Mouse (Mus musculus): ENCODE data around the gene Sipa1.

DNA sequence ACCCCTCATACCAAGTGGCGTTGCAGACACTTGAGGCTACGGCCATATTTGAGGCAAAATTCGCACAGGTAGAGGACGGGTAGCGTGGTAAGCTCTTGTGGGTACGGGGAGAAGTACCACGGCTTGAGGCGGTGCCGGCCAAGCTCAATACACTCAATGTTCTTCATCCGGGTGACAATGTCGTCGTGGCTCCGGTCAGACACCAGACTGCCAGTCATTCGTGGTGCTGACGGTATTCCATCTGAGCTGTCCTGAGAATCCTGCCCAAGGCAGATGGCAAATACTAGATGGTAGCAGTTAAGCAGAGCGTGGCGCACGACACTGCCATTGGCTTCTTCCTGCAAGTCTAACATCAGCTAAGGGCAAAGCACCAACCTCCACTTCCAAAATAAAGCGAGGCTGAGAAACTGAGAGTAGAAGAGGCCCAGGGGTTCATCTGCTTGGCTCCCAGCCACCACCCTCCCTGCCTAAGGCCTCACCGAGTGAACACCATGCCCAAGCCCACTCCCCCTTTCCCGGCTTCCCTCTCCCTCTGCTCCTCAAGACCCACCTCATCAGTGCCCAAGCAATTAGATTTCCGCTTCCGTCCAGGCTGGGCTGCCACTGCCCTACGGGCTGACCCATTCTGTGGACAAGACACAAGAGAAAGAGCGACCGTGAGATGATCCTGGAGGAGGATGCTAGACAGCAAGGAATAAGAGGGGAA lies 55.6 kb downstream of the Sipa1 start:
- TF ChIP-seq CTCF (IDR thresholded peaks at IDR 0.05; ENCODE audit: low read depth), result no peak
- no peak for TF ChIP-seq EP300 (IDR thresholded peaks at IDR 0.05; ENCODE audit: low read depth)
